Mouse (Mus musculus) kidney, adult 11 months (tissue): ENCODE data around the gene Eppin.
A peak's percentile ranks its signal among the peaks of the same experiment; 100 is the strongest.

ENCODE experiments used
- DNase-seq: peaks from one replicate; pipeline ENCODE4 v3.0.0; 2022

The Eppin gene

GRCm38 (mm10) chr2:164558991-164559645 is 34.3 kb downstream of the Eppin start:
- DNase-seq: no peak

GRCm38 (mm10) chr2:164558426-164558825 is 35.0 kb downstream of the Eppin start:
- DNase-seq: no peak

- DNase-seq: no peak
These were observed 41.9 kb downstream of the Eppin start for GRCm38 (mm10) chr2:164551502-164551901.

- no peak for DNase-seq
These were observed 42.5 kb downstream of the Eppin start for GRCm38 (mm10) chr2:164550895-164551269.

GRCm38 (mm10) chr2:164549963-164550894 is 43.2 kb downstream of the Eppin start:
- no peak for DNase-seq

- no peak for DNase-seq
These were observed 44.1 kb downstream of the Eppin start for GRCm38 (mm10) chr2:164549338-164549737.

GRCm38 (mm10) chr2:164544454-164545097 is 48.8 kb downstream of the Eppin start:
- DNase-seq: no peak

GRCm38 (mm10) chr2:164543745-164544144 is 49.6 kb downstream of the Eppin start:
- peak; percentile 82 for DNase-seq

- peak; percentile 30 for DNase-seq
These were observed 50.8 kb downstream of the Eppin start for GRCm38 (mm10) chr2:164542598-164542997.

- no peak for DNase-seq
These were observed 51.3 kb downstream of the Eppin start for GRCm38 (mm10) chr2:164542132-164542531.

GRCm38 (mm10) chr2:164540652-164541427 is 52.6 kb downstream of the Eppin start:
- DNase-seq: peak; percentile 26
